Mouse (Mus musculus) ES-E14 (cell line): ENCODE data around the gene Pla2r1. TPM values are rescaled to one million over a fixed set of nuclear protein-coding genes. Genes with fewer than 3 reads are reported as not detected.

Source experiments
- DNase-seq: peaks from one replicate; pipeline ENCODE4 v3.0.0-alpha.2; 2013; ENCODE audit warnings: low read depth, low spot score
- H3K27ac ChIP-seq: 2 replicates; pipeline ENCODE4 v1.5.1; 2012; ENCODE audit warnings: low read depth, mild to moderate bottlenecking, low read length, moderate library complexity, mixed read lengths; ENCODE audit not compliant: poor library complexity, insufficient read depth, severe bottlenecking
- H3K36me3 ChIP-seq: 2 replicates; pipeline ENCODE4 v1.6.1; 2012; ENCODE audit warnings: mild to moderate bottlenecking, low read length, moderate library complexity, mixed read lengths; ENCODE audit not compliant: control insufficient read depth, poor library complexity, insufficient read depth, severe bottlenecking
- H3K4me1 ChIP-seq, 2 experiments: fragments of 150-350 bp in 1 of 2; sonication (generic) in 1 of 2; 2 replicates each; pipeline ENCODE4 v1.6.1; 2012; ENCODE audit warnings: low read length in 2 of 2, mild to moderate bottlenecking in 1 of 2, mixed read lengths in 1 of 2; ENCODE audit not compliant: control insufficient read depth in 2 of 2, insufficient read depth in 2 of 2, poor library complexity in 1 of 2
- H3K4me3 ChIP-seq, 2 experiments: fragments of 150-350 bp in 1 of 2; sonication (generic) in 1 of 2; 2 replicates each; pipeline ENCODE4 v1.5.1; 2012; ENCODE audit warnings: low read length in 2 of 2, low read depth in 1 of 2, mild to moderate bottlenecking in 1 of 2, mixed read lengths in 1 of 2; ENCODE audit not compliant: insufficient read depth in 1 of 2, poor library complexity in 1 of 2, severe bottlenecking in 1 of 2
- H3K9ac ChIP-seq: 2 replicates; pipeline ENCODE4 v1.6.1; 2012; ENCODE audit warnings: low read depth, mild to moderate bottlenecking, low read length, mixed read lengths; ENCODE audit not compliant: poor library complexity, insufficient read depth, severe bottlenecking
- H3K9me3 ChIP-seq: fragments of 150-350 bp; sonication (generic); 2 replicates; pipeline ENCODE4 v1.6.1; 2012; ENCODE audit warnings: low read depth, mild to moderate bottlenecking, low read length; ENCODE audit not compliant: control insufficient read depth, insufficient read depth
- CHD2 ChIP-seq: IDR thresholded peaks from 2 replicates; pipeline ENCODE4 v1.6.1; 2014; ENCODE audit warnings: mild to moderate bottlenecking, low read depth, low read length, inconsistent platforms
- HCFC1 ChIP-seq: IDR thresholded peaks from 2 replicates; pipeline ENCODE4 v1.6.1; 2012; ENCODE audit warnings: low read length, inconsistent platforms, borderline replicate concordance; ENCODE audit not compliant: insufficient read depth
- MAFK ChIP-seq: IDR thresholded peaks from 2 replicates; pipeline ENCODE4 v1.6.1; 2014; ENCODE audit warnings: mild to moderate bottlenecking, low read depth, low read length, inconsistent platforms; ENCODE audit not compliant: insufficient read depth
- ZC3H11A ChIP-seq: IDR thresholded peaks from 2 replicates; pipeline ENCODE4 v1.6.1; 2012; ENCODE audit warnings: low read depth, mild to moderate bottlenecking, inconsistent platforms, low read length, borderline replicate concordance
- ZNF384 ChIP-seq: IDR thresholded peaks from 2 replicates; pipeline ENCODE4 v1.6.1; 2012; ENCODE audit warnings: low read depth, low read length, inconsistent platforms
- in situ Hi-C, 2 experiments: fragments of 600-800 bp; cut with MboI; formaldehyde crosslinking; loops; one replicate each; pipeline ENCODE4 v1.15.1; 2025; ENCODE audit warnings: low sequenced_read_pairs in 2 of 2, inconsistent platforms in 1 of 2; ENCODE audit not compliant: unreplicated experiment in 2 of 2
- total RNA-seq: library from RNA; depleted of rRNA; stranded (reverse); fragments of 300-350 nt; gene quantifications from 2 replicates; pipeline ENCODE4 v1.2.3, GENCODE M21; 2012

The Pla2r1 gene
- total RNA-seq, 1 experiment: 0.89 TPM

- TF ChIP-seq ZC3H11A (no peak), CHD2 (no peak), MAFK (peak; percentile 65; the same call in 1 of the 2 replicates), ZNF384 (no peak)
- in situ Hi-C loops: no loop called here
- Histone ChIP-seq H3K27ac (no peak overlapping the region), H3K4me1 (peaks cover 8 to 12% of the 10 kb centered on the region in 2 experiments; a peak in 2 of 4 replicates), H3K4me3 (no peak overlapping the region), H3K9ac (no peak overlapping the region), H3K36me3 (no peaks in the 10 kb centered on the region), H3K9me3 (no peaks in the 10 kb centered on the region)
- no peak for DNase-seq
These were observed 140.0 kb downstream of the Pla2r1 start for GRCm38 (mm10) chr2:60413006-60413650.

- H3K9ac ChIP-seq: no peak overlapping the region
- in situ Hi-C loops: no loop called here
- peak; percentile 66 for DNase-seq
- H3K36me3 ChIP-seq: no peaks in the 10 kb centered on the region
- TF ChIP-seq ZNF384 (no peak), HCFC1 (no peak), ZC3H11A (no peak), MAFK (no peak), CHD2 (no peak)
- peak overlapping the region in 1 of 2 experiments; percentile 12; a peak in 1 of 4 replicates for H3K4me3 ChIP-seq
- H3K4me1 ChIP-seq: peaks cover 10 to 14% of the 10 kb centered on the region in 2 experiments; a peak in 3 of 4 replicates
- peak overlapping the region; percentile 82 for H3K27ac ChIP-seq
- no peaks in the 10 kb centered on the region for H3K9me3 ChIP-seq
These were observed 141.9 kb downstream of the Pla2r1 start for GRCm38 (mm10) chr2:60411181-60411580.

DNA sequence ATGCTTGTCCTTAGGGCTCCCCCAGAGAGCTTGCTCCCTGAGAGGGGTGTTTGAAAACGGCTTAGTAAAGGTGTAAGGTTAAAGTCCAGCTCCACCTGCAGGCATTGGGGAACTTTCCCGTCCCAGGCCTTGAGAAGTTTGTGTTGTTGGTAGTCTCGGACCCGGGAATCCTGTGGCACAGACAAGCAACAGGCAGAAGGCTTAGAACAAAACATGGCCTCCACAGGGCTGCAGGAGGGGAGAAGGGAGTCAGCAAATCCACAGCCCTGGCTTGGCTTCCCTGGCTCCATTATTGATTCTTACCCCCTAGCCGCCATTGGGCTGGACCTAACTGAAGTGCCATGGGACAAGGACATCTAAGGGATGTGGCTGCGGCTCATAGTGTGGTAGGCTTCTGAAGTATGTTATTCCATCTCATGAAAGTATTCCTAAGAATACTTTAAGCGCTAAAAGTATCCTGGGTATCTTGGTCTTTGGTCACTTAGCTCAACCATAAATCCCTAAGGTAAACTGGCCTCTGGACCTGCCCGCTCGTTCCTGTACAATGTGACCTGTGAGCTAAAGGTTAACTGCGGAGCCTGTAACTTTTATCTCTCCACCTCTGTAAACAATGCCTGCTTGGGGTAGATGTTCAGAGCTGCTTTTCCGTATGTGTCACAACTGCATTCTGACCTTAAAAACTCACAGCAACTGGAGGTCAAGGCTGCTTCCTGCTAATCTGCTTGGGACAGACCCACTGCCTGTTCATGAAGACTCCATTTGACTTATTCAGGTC lies 142.9 kb downstream of the Pla2r1 start:
- H3K36me3 ChIP-seq: no peaks in the 10 kb centered on the region
- no peaks in the 10 kb centered on the region for H3K9me3 ChIP-seq
- H3K9ac ChIP-seq: peak overlapping the region; percentile 26; the same call in 1 of the 2 replicates
- TF ChIP-seq ZC3H11A (no peak), HCFC1 (no peak), CHD2 (no peak), ZNF384 (no peak), MAFK (no peak)
- H3K4me1 ChIP-seq: peaks cover 10 to 14% of the 10 kb centered on the region in 2 experiments; a peak in 3 of 4 replicates
- DNase-seq: no peak
- H3K4me3 ChIP-seq: peak overlapping the region in 1 of 2 experiments; percentile 22; a peak in 1 of 4 replicates
- in situ Hi-C loops: no loop called here
- peak overlapping the region; percentile 40 for H3K27ac ChIP-seq

GRCm38 (mm10) chr2:60409194-60409593 lies 143.9 kb downstream of the Pla2r1 start:
- TF ChIP-seq MAFK (no peak), ZC3H11A (no peak), HCFC1 (no peak), CHD2 (no peak), ZNF384 (no peak)
- Histone ChIP-seq H3K36me3 (no peaks in the 10 kb centered on the region), H3K4me1 (peaks cover 13 to 19% of the 10 kb centered on the region in 2 experiments; a peak in 3 of 4 replicates), H3K27ac (no peak overlapping the region), H3K4me3 (no peak overlapping the region), H3K9ac (no peak overlapping the region), H3K9me3 (no peaks in the 10 kb centered on the region)
- no peak for DNase-seq
- in situ Hi-C loops: no loop called here
